Mouse (Mus musculus) heart, postnatal 10 days (tissue): ENCODE data around the gene BC049715. TPM values are rescaled to one million over a fixed set of nuclear protein-coding genes. Genes with fewer than 3 reads are reported as not detected.
A peak's percentile ranks its signal among the peaks of the same experiment; 100 is the strongest.
"Not testable (repeated sequence)": the region's sequence is repeated elsewhere in the genome, so short reads cannot be mapped to it uniquely, and the experiment has no call there.

ENCODE experiments used
- DNase-seq, 2 experiments: peaks; one replicate each; pipeline ENCODE4 v3.0.0; 2021
- intact Hi-C: fragments of 180-260 bp; cut with DNase I; formaldehyde crosslinking; loops from one replicate; pipeline ENCODE4 v1.15.1; 2025
- microRNA-seq, 2 experiments: library from miRNA; unstranded; fragments of <30 nt; microRNA quantifications; one replicate each; pipeline ENCODE4 v1.2.0; 2022
- total RNA-seq, 2 experiments: library from RNA; stranded (reverse); gene quantifications; 2 replicates each; pipeline ENCODE4 v1.2.3; 2021

The BC049715 gene
- total RNA-seq, 2 experiments from 2014 or later = 1.0 to 1.8 TPM

DNA sequence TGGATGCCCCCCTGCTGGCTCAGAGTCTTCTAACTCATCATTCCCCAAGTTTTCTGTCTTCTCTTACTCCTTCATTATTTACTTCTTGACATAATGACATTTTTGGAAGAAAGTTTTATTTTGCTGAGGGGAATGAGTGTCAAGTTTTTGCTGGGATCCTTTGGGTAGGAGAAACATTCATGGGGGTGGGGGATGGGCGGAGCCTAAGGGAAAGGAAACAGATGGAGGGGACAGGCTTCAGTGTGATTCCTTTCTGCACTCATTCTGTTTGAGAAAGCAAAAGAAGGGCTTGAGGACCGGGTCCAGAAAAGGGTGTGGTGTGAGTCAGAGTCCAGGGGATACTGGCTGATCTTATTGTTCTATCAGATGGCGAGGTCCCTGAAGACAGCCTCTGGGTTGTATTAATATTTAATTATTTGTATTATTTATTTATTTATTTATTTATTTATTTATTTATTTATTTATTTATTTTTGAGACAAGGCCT is 56.0 kb downstream of the BC049715 start:
- intact Hi-C loops = no loop called here
- DNase-seq = peak in 1 of 2 experiments; percentile 45

DNA sequence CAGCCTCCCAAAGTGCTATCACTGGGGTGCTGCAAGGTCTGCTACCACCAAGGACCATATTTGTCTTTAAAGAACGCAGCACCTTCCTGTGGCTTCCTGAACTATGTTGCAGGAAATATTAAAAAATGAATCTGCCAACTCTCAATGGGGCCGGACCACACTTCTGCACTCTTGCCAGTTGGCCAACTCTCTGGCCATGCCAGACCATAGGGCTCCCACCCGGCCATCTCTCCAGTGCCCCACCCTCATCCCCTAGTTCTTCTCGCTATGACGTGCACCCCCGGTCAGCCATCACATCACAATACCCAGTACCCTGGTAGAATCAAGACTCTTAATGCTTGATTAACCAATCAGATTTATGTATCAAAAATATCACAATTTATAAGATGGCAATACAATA is 56.5 kb downstream of the BC049715 start:
- DNase-seq = no peak
- intact Hi-C loops = no loop called here

- intact Hi-C loops, DNase-seq: not testable (repeated sequence)
These were observed 57.3 kb downstream of the BC049715 start for GRCm38 (mm10) chr6:136884766-136885165.

- intact Hi-C loops = no loop called here
- DNase-seq = peak; percentile 85 to 89
These were observed 60.4 kb downstream of the BC049715 start for GRCm38 (mm10) chr6:136887854-136888253.

GRCm38 (mm10) chr6:136889067-136889466 is 61.6 kb downstream of the BC049715 start:
- no peak for DNase-seq
- intact Hi-C loops = no loop called here

- intact Hi-C loops = no loop called here
- no peak for DNase-seq
These were observed 62.1 kb downstream of the BC049715 start for GRCm38 (mm10) chr6:136889554-136889953.

Small RNAs within 50 kb of the gene (microRNA-seq; reads per million reads assigned to microRNA genes)
- 0 reads per million in 2 experiments for gene Gm44364

Other genes with a start within 250 kb of the BC049715 start
- gene Plbd1, start 165.7 kb upstream of the BC049715 start, total RNA-seq = 10 to 100 TPM; 34.2 to 37.9 TPM
- gene Gucy2c, start 45.9 kb upstream of the BC049715 start, total RNA-seq = not detected
- 10 to 100 TPM; 20.5 to 22.3 TPM for gene Hist4h4, start 23.2 kb upstream of the BC049715 start, total RNA-seq
- 10 to 100 TPM; 35.3 to 42.5 TPM for gene H2afj, start 19.4 kb upstream of the BC049715 start, total RNA-seq
- gene Wbp11, start 607 bp downstream of the BC049715 start, total RNA-seq = 10 to 100 TPM; 79.6 to 85.0 TPM
- under 1 TPM; 0.17 TPM for gene Smco3, start 7.8 kb downstream of the BC049715 start, total RNA-seq
- gene Art4, start 30.1 kb downstream of the BC049715 start, total RNA-seq = 10 to 100 TPM; 11.9 to 13.2 TPM
- gene Mgp, start 48.2 kb downstream of the BC049715 start, total RNA-seq = 100 to 1,000 TPM; 312 to 380 TPM
- not detected for gene Erp27, start 94.6 kb downstream of the BC049715 start, total RNA-seq
- not detected for gene Pde6h, start 96.2 kb downstream of the BC049715 start, total RNA-seq
- 10 to 100 TPM; 37.4 to 45.4 TPM for gene Arhgdib, start 114.3 kb downstream of the BC049715 start, total RNA-seq